Mouse (Mus musculus) erythroblast, embryonic 14.5 days (primary cell): ENCODE data around the gene Washc4. TPM values are rescaled to one million over a fixed set of nuclear protein-coding genes. Genes with fewer than 3 reads are reported as not detected.

Source experiments
- H3K27me3 ChIP-seq: 2 replicates; pipeline ENCODE4 v1.6.1; 2012; ENCODE audit warnings: inconsistent platforms; ENCODE audit not compliant: control insufficient read depth
- H3K36me3 ChIP-seq: 2 replicates; pipeline ENCODE4 v1.6.1; 2012; ENCODE audit warnings: mild to moderate bottlenecking, inconsistent platforms; ENCODE audit not compliant: control insufficient read depth
- H3K4me1 ChIP-seq: 2 replicates; pipeline ENCODE4 v1.6.1; 2012; ENCODE audit warnings: inconsistent platforms; ENCODE audit not compliant: control insufficient read depth
- H3K4me3 ChIP-seq: replicated peaks from 2 replicates; pipeline ENCODE3; 2012; ENCODE audit warnings: moderate library complexity, mild to moderate bottlenecking, inconsistent platforms
- H3K9me3 ChIP-seq: 2 replicates; pipeline ENCODE4 v1.6.1; 2012; ENCODE audit warnings: low read length, inconsistent platforms, mixed read lengths; ENCODE audit not compliant: control insufficient read depth
- GATA1 ChIP-seq: IDR thresholded peaks from 2 replicates; pipeline ENCODE4 v1.6.1; 2012; ENCODE audit warnings: low read length, inconsistent platforms, mixed read lengths
- TAL1 ChIP-seq: IDR thresholded peaks from 3 replicates; pipeline ENCODE4 v1.6.1; 2012; ENCODE audit warnings: low read length, inconsistent platforms, mixed read lengths
- polyA plus RNA-seq: library from polyadenylated mRNA; stranded (reverse); fragments of >175 nt; gene quantifications from 2 replicates; pipeline ENCODE4 v1.2.3, GENCODE M21; 2012

The Washc4 gene
- polyA plus RNA-seq, 1 experiment, result not detected

DNA sequence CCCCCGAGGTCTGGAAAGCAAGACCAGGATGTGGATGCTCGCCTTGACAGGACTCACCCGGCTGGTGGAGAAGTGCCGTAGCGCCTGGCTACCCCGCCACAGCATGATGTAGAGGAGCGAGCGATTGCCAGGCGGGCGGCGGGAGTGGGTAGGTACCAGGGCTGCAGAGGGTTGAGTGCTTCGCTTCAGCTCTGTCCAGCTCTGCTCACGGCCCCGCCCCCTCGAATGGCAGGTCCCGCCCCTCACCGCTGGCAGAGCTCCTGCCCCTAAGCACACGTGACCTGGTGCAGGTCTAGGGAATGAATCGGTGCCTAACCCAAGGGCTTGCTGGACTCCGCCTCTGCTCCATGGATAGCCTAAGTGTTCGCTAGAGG, 9.7 kb upstream of the Washc4 start, which contains the start of gene Aldh1l2:
Gene Aldh1l2 (minus strand): TSS at position 231 of the 374 bp plus-strand sequence.
- no peaks in the 10 kb centered on the region; the same call in 1 of the 2 replicates for H3K9me3 ChIP-seq
- H3K4me1 ChIP-seq, result peaks cover 6% of the 10 kb centered on the region; the same call in 1 of the 2 replicates
- no peaks in the 10 kb centered on the region for H3K36me3 ChIP-seq
- H3K4me3 ChIP-seq, result peak within 1 kb of the TSS; percentile 32
- H3K27me3 ChIP-seq, result peaks cover 45% of the 10 kb centered on the region
- TF ChIP-seq TAL1 (no peak), GATA1 (no peak)

DNA sequence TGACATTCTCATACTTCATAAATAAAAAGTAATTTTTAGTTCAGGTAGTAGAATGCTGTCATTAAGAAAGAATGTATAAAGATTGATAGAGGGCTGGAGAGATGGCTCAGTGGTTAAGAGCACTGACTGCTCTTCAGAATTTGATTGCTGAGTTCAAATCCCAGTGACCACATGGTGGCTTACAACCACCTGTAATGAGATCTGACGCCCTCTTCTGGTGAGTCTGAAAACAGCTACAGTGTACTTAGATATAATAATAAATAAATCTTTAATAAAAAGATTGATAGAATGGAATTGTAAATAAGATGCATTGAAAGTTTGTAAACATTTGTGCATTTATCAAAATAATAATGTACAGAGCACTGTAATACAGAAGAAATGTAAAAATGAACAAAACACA, 7.1 kb upstream of the Washc4 start:
- peaks cover 45% of the 10 kb centered on the region for H3K27me3 ChIP-seq
- no peak overlapping the region for H3K4me3 ChIP-seq
- H3K9me3 ChIP-seq, result peaks cover 2% of the 10 kb centered on the region; the same call in 1 of the 2 replicates
- H3K4me1 ChIP-seq, result peaks cover 6% of the 10 kb centered on the region; the same call in 1 of the 2 replicates
- TF ChIP-seq GATA1 (no peak), TAL1 (no peak)
- no peaks in the 10 kb centered on the region for H3K36me3 ChIP-seq

DNA sequence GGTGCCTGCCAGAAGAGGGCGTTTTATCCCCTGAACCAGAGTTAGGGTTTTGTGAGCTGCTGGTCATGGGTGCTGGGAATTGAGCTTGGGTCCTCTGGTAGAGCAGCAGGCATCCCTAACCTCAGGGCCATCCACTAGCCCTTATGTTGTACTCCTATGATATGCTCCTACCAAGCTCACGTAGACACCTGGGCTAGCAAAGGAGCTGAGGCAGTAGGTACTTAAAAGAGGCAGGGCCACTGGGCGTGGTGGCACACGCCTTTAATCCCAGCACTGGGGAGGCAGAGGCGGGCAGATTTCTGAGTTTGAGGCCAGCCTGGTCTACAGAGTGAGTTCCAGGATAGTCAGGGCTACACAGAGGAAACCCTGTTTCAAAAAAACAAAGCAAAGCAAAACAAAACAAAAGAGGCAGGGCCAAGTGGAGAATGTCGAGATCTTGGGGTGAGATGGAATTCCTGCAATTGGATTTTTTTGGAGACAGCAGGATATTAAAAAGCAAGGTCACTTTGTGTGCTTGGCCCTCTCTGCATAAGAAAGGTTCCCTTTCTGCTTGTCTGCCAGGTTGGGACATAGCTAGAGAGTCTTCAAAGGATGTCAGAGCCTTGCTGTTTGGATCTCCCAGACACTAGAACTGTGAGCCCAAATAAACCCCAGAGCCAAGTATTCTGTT, 4.1 kb upstream of the Washc4 start:
- H3K9me3 ChIP-seq, result peaks cover 2% of the 10 kb centered on the region; the same call in 1 of the 2 replicates
- peaks cover 20% of the 10 kb centered on the region for H3K27me3 ChIP-seq
- H3K4me3 ChIP-seq, result no peak overlapping the region
- H3K36me3 ChIP-seq, result no peaks in the 10 kb centered on the region
- peaks cover 9% of the 10 kb centered on the region for H3K4me1 ChIP-seq
- TF ChIP-seq GATA1 (no peak), TAL1 (no peak)

DNA sequence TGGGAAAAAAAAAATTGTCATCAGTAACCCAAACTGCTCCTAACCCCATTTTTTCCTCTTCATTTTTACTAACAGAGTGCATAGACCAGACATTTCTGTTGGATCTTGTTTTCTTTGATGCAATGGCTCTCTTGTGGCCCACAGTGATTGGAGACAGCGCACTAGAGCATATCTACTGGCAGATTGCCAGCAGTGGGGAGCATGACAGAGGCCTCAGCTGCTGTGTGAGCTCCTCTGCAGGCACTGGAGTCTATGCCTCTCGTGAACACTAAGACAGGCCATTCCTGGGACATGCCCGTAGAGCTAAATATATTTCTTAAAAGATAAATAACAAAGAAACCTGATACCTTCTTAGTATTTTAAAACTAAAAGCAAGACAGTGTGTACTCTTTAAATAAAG, 3.5 kb upstream of the Washc4 start:
- H3K36me3 ChIP-seq, result no peaks in the 10 kb centered on the region
- no peak overlapping the region for H3K4me3 ChIP-seq
- H3K27me3 ChIP-seq, result peaks cover 14% of the 10 kb centered on the region
- TF ChIP-seq GATA1, result no peak
- no peak for TF ChIP-seq TAL1
- peaks cover 2% of the 10 kb centered on the region; the same call in 1 of the 2 replicates for H3K9me3 ChIP-seq
- peaks cover 16% of the 10 kb centered on the region for H3K4me1 ChIP-seq

DNA sequence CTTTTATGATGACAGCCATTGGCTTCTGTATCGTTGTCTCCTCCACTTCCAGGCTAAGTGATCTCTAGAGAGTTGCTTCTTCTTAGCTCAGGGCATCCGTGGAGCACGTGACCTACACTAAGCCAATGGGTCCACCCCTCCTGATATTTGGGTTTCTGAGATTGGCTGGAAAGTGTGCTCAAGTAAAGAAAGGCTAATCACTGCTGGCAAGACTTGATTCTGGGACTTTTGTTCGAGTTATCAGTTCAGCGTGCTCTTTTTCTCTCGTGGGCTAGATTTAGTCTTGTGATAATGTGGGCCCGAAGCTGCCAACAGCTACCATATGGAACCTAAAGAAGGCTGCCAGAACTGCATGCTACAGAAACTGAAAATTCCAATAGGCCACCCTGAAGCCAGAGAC, 1.3 kb upstream of the Washc4 start:
- peaks cover 21% of the 10 kb centered on the region for H3K4me1 ChIP-seq
- peaks cover 2% of the 10 kb centered on the region; the same call in 1 of the 2 replicates for H3K9me3 ChIP-seq
- TF ChIP-seq TAL1, result no peak
- TF ChIP-seq GATA1, result no peak
- H3K27me3 ChIP-seq, result peaks cover 7% of the 10 kb centered on the region
- no peak overlapping the region for H3K4me3 ChIP-seq
- no peaks in the 10 kb centered on the region for H3K36me3 ChIP-seq

DNA sequence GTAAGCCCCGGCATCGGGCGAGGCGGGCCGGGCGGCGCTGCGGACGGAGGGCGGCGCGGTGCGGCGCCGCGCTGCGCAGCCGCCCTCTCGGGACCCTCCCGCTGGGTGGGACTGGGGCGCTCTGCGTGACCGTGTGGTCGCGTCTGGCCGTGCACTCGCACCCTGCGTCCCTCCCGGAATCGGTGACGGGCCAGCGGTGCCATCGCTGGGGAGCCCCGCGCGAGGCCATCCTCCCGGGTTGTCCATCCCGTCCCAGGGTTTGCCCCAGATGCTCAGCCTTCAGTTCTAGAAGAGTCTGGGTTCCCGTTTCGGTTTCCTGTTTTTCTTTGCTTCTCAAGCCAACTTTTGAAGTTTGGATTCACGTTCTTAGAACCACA, 539 bp downstream of the Washc4 start:
- peaks cover 2% of the 10 kb centered on the region; the same call in 1 of the 2 replicates for H3K9me3 ChIP-seq
- peaks cover 9% of the 10 kb centered on the region for H3K36me3 ChIP-seq
- H3K27me3 ChIP-seq, result peaks cover 4% of the 10 kb centered on the region
- H3K4me3 ChIP-seq, result peak overlapping the region; percentile 98
- no peak for TF ChIP-seq GATA1
- TF ChIP-seq TAL1, result no peak
- H3K4me1 ChIP-seq, result peaks cover 21% of the 10 kb centered on the region

DNA sequence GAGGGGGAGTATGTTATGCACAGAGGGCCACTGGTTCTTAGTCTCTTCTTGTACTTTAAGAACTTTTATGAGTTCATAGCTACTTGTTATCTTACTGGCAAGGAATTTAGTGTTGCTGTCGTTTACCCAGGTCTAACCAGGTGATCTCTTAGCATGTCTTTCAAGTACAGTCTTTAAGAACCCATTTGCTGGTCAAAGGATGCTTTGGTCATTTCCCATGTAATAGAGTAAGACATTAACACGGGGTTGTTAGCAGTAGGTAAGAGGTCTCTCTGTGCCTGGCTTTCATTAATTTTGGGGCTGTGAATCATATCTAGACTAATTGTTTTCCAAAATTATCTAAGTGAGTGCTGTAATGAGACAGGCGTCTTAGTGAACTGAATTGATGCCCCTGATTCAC, 1.8 kb downstream of the Washc4 start:
- no peak overlapping the region for H3K4me3 ChIP-seq
- H3K27me3 ChIP-seq, result peaks cover 2% of the 10 kb centered on the region; the same call in 1 of the 2 replicates
- H3K36me3 ChIP-seq, result peaks cover 17% of the 10 kb centered on the region
- no peaks in the 10 kb centered on the region for H3K9me3 ChIP-seq
- TF ChIP-seq TAL1, result no peak
- no peak for TF ChIP-seq GATA1
- H3K4me1 ChIP-seq, result peaks cover 21% of the 10 kb centered on the region

DNA sequence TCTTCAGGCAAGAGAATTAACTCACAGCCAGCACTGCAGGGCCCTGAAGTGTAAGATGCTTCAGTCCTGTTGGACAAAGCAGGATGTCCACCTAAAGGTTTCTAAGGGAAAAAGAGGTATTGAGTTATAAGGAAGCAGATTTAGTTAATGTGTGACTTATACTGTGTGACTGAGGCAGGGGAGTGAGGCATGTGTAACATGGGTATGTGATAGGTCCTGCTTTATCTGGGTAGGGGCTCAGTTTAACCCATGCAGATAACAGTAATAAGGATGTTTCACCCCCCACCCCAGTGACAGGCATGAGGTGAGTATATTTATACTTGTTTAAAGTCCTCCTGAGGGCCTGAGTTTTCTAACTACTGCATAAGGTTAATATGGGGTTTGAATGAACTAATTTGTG, 19.5 kb downstream of the Washc4 start:
- no peak for TF ChIP-seq TAL1
- TF ChIP-seq GATA1, result no peak
- peaks cover 70% of the 10 kb centered on the region for H3K36me3 ChIP-seq
- no peaks in the 10 kb centered on the region for H3K27me3 ChIP-seq
- no peaks in the 10 kb centered on the region for H3K4me1 ChIP-seq
- no peaks in the 10 kb centered on the region for H3K9me3 ChIP-seq
- H3K4me3 ChIP-seq, result no peak overlapping the region

DNA sequence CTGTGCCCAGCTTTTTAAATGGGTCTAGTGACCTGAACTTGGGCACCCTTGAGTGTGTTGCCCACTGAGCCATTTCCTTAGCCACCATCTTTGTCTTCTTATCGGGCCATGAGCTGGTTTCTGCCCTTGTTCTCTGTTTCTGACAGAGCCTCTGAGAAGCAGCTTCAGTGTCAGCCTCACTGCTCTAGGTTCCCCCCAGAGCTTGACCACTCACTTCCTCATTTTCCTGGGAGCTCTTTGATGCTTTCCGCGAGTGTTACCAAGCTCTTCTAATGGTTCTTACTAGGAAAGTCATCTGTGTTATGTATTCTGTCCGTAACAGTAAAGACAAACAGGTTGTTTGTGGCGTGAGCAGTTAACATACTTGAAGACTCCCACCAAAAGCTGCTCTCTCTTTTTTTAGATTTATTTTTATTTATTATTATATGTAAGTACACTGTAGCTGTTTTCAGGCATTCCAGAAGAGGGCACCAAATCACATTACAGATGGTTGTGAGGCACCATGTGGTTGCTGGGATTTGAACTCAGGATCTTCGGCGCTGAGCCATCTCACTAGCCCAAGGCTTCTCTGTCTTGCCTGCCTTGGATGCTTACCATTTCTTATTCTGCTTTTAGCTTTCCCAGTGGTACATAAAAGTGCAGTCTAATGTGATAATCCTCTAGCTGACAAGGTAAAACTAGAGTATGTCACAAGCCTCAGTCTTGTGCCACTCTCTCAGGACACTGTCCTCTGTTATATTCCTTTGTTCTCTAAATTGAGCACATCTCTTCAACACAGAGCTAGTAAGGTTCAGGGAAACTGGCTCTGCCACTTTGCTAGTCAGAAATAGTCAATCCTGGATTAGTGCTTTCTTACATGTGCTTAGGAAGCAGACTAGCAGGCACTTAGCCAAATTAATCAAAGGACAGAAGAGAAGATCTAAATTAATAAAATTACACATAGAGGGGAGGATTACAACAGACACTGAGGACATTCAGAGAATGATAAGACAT, 22.2 kb downstream of the Washc4 start:
- H3K4me1 ChIP-seq, result no peaks in the 10 kb centered on the region
- H3K9me3 ChIP-seq, result no peaks in the 10 kb centered on the region
- H3K36me3 ChIP-seq, result peaks cover 65% of the 10 kb centered on the region
- no peaks in the 10 kb centered on the region for H3K27me3 ChIP-seq
- H3K4me3 ChIP-seq, result no peak overlapping the region
- TF ChIP-seq TAL1 (no peak), GATA1 (no peak)
